Mouse (Mus musculus) brain, adult 10 weeks (tissue): ENCODE results near the gene Ak2. TPM values are rescaled to one million over a fixed set of nuclear protein-coding genes. Genes with fewer than 3 reads are reported as not detected.

Experiments
- polyA plus RNA-seq: library from polyadenylated mRNA; stranded (reverse); fragments of 350-450 nt; fragmentation: Illumina TruSeq; extraction: RNeasy Lipid Tissue Mini Kit (QIAGEN cat#74804); gene quantifications from one replicate; pipeline ENCODE4 v1.2.3, GENCODE M21; 2015; ENCODE audit warnings: low read depth, low replicate concordance

The Ak2 gene
- polyA plus RNA-seq: 36.0 TPM

GRCm38 (mm10) chr4:128991500-128992008 lies at the start of gene Ak2:
Ak2 (plus strand) TSS chr4:128991958.

GRCm38 (mm10) chr4:128962029-128962925 lies 29.5 kb upstream of the Ak2 start, which contains the start of gene Azin2:
Azin2 (minus strand) TSS chr4:128962442.

GRCm38 (mm10) chr4:129058207-129059092 lies 66.7 kb downstream of the Ak2 start, which contains the start of gene Rnf19b:
Rnf19b (plus strand) TSS chr4:129058271.

Other genes starting within 250 kb of the Ak2 start
- 0.21 TPM for gene A3galt2, start 236.6 kb upstream of the Ak2 start, polyA plus RNA-seq
- gene Zfp362, start 185.9 kb upstream of the Ak2 start, polyA plus RNA-seq: 16.0 TPM
- 12.0 TPM for gene Trim62, start 108.4 kb upstream of the Ak2 start, polyA plus RNA-seq
- gene Azin2, start 29.5 kb upstream of the Ak2 start, polyA plus RNA-seq: 39.1 TPM
- 44.5 TPM for gene Rnf19b, start 66.3 kb downstream of the Ak2 start, polyA plus RNA-seq
- not detected for gene Tmem54, start 113.6 kb downstream of the Ak2 start, polyA plus RNA-seq
- 1,134 TPM for gene Hpca, start 130.1 kb downstream of the Ak2 start, polyA plus RNA-seq
- 73.9 TPM for gene Fndc5, start 145.0 kb downstream of the Ak2 start, polyA plus RNA-seq
- 30.1 TPM for gene S100pbp, start 197.8 kb downstream of the Ak2 start, polyA plus RNA-seq
- 88.2 TPM for gene Yars, start 197.8 kb downstream of the Ak2 start, polyA plus RNA-seq